Mouse (Mus musculus): ENCODE results near the gene Fcrlb. TPM values are rescaled to one million over a fixed set of nuclear protein-coding genes. Genes with fewer than 3 reads are reported as not detected.

The Fcrlb gene
- polyA plus RNA-seq, 1 experiment from 2014 or later = not detected

- Histone ChIP-seq H3K27me3 (ENCODE audit: insufficient read depth, low read length) (no peaks in the 10 kb centered on the region), H3K4me1 (ENCODE audit: insufficient read depth) (no peaks in the 10 kb centered on the region), H3K9ac (no peak overlapping the region), H3K27ac (ENCODE audit: low read depth) (no peak overlapping the region), H3K4me2 (no peak overlapping the region), H3K4me3 (ENCODE audit: low read depth, low read length) (no peak overlapping the region), H3K9me3 (ENCODE audit: low read depth, low read length) (no peaks in the 10 kb centered on the region), H3K36me3 (ENCODE audit: insufficient read depth) (no peaks in the 10 kb centered on the region)
- WGBS = 57% methylated on average over 13 of the region's 13 CpGs
- no peak for ATAC-seq (ENCODE audit: insufficient read depth)
- DNase-seq = no peak
- no peak for TF ChIP-seq CTCF (IDR thresholded peaks at IDR 0.05; ENCODE audit: low read depth)
Measured at GRCm38 (mm10) chr1:170861671-170862434, 50.9 kb downstream of the Fcrlb start.

- Histone ChIP-seq H3K9me3 (ENCODE audit: low read depth, low read length) (no peaks in the 10 kb centered on the region), H3K9ac (no peak overlapping the region), H3K36me3 (ENCODE audit: insufficient read depth) (no peaks in the 10 kb centered on the region), H3K4me2 (no peak overlapping the region), H3K27me3 (ENCODE audit: insufficient read depth, low read length) (no peaks in the 10 kb centered on the region), H3K4me3 (ENCODE audit: low read depth, low read length) (no peak overlapping the region), H3K4me1 (ENCODE audit: insufficient read depth) (no peaks in the 10 kb centered on the region), H3K27ac (ENCODE audit: low read depth) (no peak overlapping the region)
- no peak for TF ChIP-seq CTCF (IDR thresholded peaks at IDR 0.05; ENCODE audit: low read depth)
- DNase-seq (no peak), ATAC-seq (ENCODE audit: insufficient read depth) (no peak)
- 65% methylated on average over 2 of the region's 2 CpGs for WGBS
Measured at GRCm38 (mm10) chr1:170858872-170859271, 53.9 kb downstream of the Fcrlb start.

- ATAC-seq (ENCODE audit: insufficient read depth) (no peak), DNase-seq (no peak)
- Histone ChIP-seq H3K4me2 (no peak overlapping the region), H3K4me1 (ENCODE audit: insufficient read depth) (no peaks in the 10 kb centered on the region), H3K9ac (no peak overlapping the region), H3K36me3 (ENCODE audit: insufficient read depth) (peaks cover 2% of the 10 kb centered on the region; the same call in 1 of the 2 replicates), H3K4me3 (ENCODE audit: low read depth, low read length) (no peak overlapping the region), H3K9me3 (ENCODE audit: low read depth, low read length) (no peaks in the 10 kb centered on the region), H3K27me3 (ENCODE audit: insufficient read depth, low read length) (no peaks in the 10 kb centered on the region), H3K27ac (ENCODE audit: low read depth) (no peak overlapping the region)
- WGBS = 84% methylated on average over 2 of the region's 2 CpGs
- TF ChIP-seq CTCF (IDR thresholded peaks at IDR 0.05; ENCODE audit: low read depth) = no peak
Measured at GRCm38 (mm10) chr1:170857369-170857768, 55.4 kb downstream of the Fcrlb start.

Other genes with a start within 250 kb of the Fcrlb start
- gene Atf6, start 45.2 kb downstream of the Fcrlb start, polyA plus RNA-seq (2014; fragmentation: Nextera tagmentation; extraction: Ambion mirVana) = 9.9 and 11.2 TPM in 2 replicates
- gene Gm26620, start 27.9 kb downstream of the Fcrlb start, polyA plus RNA-seq (2014; fragmentation: Nextera tagmentation; extraction: Ambion mirVana) = 0.66 TPM in 1 of 2 replicates, not detected in the other
- 36.7 and 39.9 TPM in 2 replicates for gene Dusp12, start 27.4 kb downstream of the Fcrlb start, polyA plus RNA-seq (2014; fragmentation: Nextera tagmentation; extraction: Ambion mirVana)
- not detected in 2 replicates for gene Fcrla, start 14.6 kb upstream of the Fcrlb start, polyA plus RNA-seq (2014; fragmentation: Nextera tagmentation; extraction: Ambion mirVana)
- 2.3 and 2.4 TPM in 2 replicates for gene Fcgr2b, start 63.6 kb upstream of the Fcrlb start, polyA plus RNA-seq (2014; fragmentation: Nextera tagmentation; extraction: Ambion mirVana)
- 0.35 and 0.47 TPM in 2 replicates for gene Fcgr4, start 106.0 kb upstream of the Fcrlb start, polyA plus RNA-seq (2014; fragmentation: Nextera tagmentation; extraction: Ambion mirVana)
- 10.8 and 14.3 TPM in 2 replicates for gene Fcgr3, start 152.0 kb upstream of the Fcrlb start, polyA plus RNA-seq (2014; fragmentation: Nextera tagmentation; extraction: Ambion mirVana)
- gene Cfap126, start 201.0 kb upstream of the Fcrlb start, polyA plus RNA-seq (2014; fragmentation: Nextera tagmentation; extraction: Ambion mirVana) = 2.0 and 2.2 TPM in 2 replicates
- gene Sdhc, start 237.7 kb upstream of the Fcrlb start, polyA plus RNA-seq (2014; fragmentation: Nextera tagmentation; extraction: Ambion mirVana) = 281 and 304 TPM in 2 replicates
- 0.24 and 0.49 TPM in 2 replicates for gene Mpz, start 237.8 kb upstream of the Fcrlb start, polyA plus RNA-seq (2014; fragmentation: Nextera tagmentation; extraction: Ambion mirVana)